Mouse (Mus musculus): ENCODE results near the gene Myo1h. TPM values are rescaled to one million over a fixed set of nuclear protein-coding genes. Genes with fewer than 3 reads are reported as not detected.

Myo1h gene
- 0.14 and 1.1 TPM in 2 replicates for polyA plus RNA-seq (2012; rRNA removed)

DNA sequence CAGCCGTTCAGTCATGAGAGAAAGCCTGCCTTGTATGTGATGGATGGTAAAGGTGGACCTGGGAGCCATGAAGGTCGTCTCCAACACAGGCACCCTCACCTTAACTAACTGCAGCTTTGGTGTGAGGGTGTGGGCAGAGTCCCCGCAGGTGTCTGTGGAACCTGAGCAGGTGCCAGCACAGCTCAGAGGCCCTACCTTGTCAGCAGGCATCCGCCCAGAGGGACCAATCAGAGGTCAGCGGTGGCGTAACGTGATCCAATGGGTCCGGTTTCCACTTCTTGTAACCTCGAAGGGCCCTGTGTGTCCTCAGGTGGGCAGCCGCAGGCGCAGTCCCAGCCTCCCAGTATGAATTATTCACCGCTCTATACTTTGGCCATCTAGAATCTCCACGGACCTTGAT, at the start of gene Myo1h:
Gene Myo1h (plus strand): TSS at position 293 of the 400 bp plus-strand sequence.

GRCm38 (mm10) chr5:114273693-114274402, 15.1 kb upstream of the Myo1h start, which contains the start of gene Foxn4:
Gene Foxn4 (minus strand): TSS chr5:114273807.

DNA sequence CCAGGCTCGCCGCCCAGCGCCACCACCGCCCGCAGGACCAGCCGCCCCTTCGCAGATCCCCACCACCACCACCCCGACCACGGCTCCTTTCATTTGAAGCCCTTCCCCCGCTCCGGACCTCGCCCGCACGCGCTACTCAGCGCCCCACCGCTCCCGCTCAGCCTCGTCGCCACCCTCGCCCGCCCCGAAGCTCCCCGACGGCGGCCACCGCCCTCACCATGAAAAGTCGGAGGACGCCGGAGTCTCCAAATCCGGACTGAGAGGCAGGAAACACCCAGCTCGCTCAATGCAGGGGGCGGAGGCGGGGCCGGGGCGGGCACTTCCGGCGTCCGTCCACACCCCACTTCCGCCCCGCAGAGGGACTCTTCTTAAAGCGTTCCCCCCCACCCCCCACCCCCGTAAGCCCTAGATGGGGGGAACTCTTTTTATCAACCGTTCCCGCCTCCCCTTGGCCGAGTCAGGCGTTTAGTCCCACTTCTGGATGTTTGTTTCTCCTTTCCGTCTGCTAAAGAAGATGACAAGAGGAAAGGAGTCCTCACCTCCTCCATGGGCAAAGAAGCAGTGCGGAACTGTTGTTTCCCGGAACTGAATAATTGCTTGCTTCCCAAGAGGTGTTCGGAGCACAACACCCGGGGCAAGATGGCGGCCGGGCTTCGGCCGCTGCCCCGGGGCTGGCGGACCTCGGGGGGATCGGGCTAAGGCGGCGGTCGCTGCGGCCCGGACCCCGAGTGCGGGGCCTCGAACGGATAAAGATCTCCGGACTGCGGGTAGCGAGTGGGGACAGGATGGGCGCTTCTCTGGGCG, 91.4 kb downstream of the Myo1h start, which contains the start of the genes Kctd10 and Ube3b:
Gene Kctd10 (minus strand): TSS at position 300 of the 804 bp plus-strand sequence.
Gene Ube3b (plus strand): TSS at position 399 of the 804 bp plus-strand sequence.

Other genes starting within 250 kb of the Myo1h start
- 6.8 and 8.5 TPM in 2 replicates for gene Usp30, start 223.7 kb upstream of the Myo1h start, polyA plus RNA-seq (2012; rRNA removed)
- 0.25 and 0.28 TPM in 2 replicates for gene Svop, start 197.6 kb upstream of the Myo1h start, polyA plus RNA-seq (2012; rRNA removed)
- 4.9 and 6.8 TPM in 2 replicates for gene Alkbh2, start 160.9 kb upstream of the Myo1h start, polyA plus RNA-seq (2012; rRNA removed)
- gene Ung, start 158.8 kb upstream of the Myo1h start, polyA plus RNA-seq (2012; rRNA removed), result 3.5 and 5.4 TPM in 2 replicates
- 23.1 and 25.0 TPM in 2 replicates for gene Acacb, start 142.6 kb upstream of the Myo1h start, polyA plus RNA-seq (2012; rRNA removed)
- gene Foxn4, start 15.4 kb upstream of the Myo1h start, polyA plus RNA-seq (2012; rRNA removed), result not detected in 2 replicates
- gene Kctd10, start 91.3 kb downstream of the Myo1h start, polyA plus RNA-seq (2012; rRNA removed), result 66.1 and 69.2 TPM in 2 replicates
- gene Ube3b, start 91.4 kb downstream of the Myo1h start, polyA plus RNA-seq (2012; rRNA removed), result 46.2 and 47.8 TPM in 2 replicates
- 6.1 and 6.2 TPM in 2 replicates for gene Mmab, start 154.9 kb downstream of the Myo1h start, polyA plus RNA-seq (2012; rRNA removed)
- gene Mvk, start 155.1 kb downstream of the Myo1h start, polyA plus RNA-seq (2012; rRNA removed), result 40.7 and 50.5 TPM in 2 replicates

Measured in stomach, adult 2 months (tissue).